Mouse (Mus musculus) kidney, adult 2 months (tissue): ENCODE results near the gene C2cd5. TPM values are rescaled to one million over a fixed set of nuclear protein-coding genes. Genes with fewer than 3 reads are reported as not detected.

ENCODE experiments used
- DNase-seq: peaks from one replicate; pipeline ENCODE4 v3.0.0; 2021
- H3K27ac ChIP-seq: fragments of 200-500 bp; 2 replicates; pipeline ENCODE4 v1.5.1; 2012; ENCODE audit warnings: low read depth, low read length, control low read depth, inconsistent platforms; ENCODE audit not compliant: insufficient read depth
- H3K27me3 ChIP-seq: fragments of 200-500 bp; replicated peaks from 2 replicates; pipeline ENCODE4 v1.6.1; 2012; ENCODE audit warnings: mild to moderate bottlenecking, moderate library complexity, low read length, inconsistent platforms; ENCODE audit not compliant: control insufficient read depth, insufficient read depth
- H3K36me3 ChIP-seq: fragments of 200-500 bp; 2 replicates; pipeline ENCODE4 v1.6.1; 2012; ENCODE audit warnings: mild to moderate bottlenecking, moderate library complexity, low read length, inconsistent platforms; ENCODE audit not compliant: control insufficient read depth, insufficient read depth
- H3K4me1 ChIP-seq: fragments of 200-500 bp; 2 replicates; pipeline ENCODE4 v1.6.1; 2011; ENCODE audit warnings: low read length; ENCODE audit not compliant: control insufficient read depth, insufficient read depth
- H3K4me3 ChIP-seq: fragments of 200-500 bp; 2 replicates; pipeline ENCODE4 v1.5.1; 2011; ENCODE audit warnings: mild to moderate bottlenecking, low read depth, low read length, control low read depth; ENCODE audit not compliant: insufficient read depth
- CTCF ChIP-seq: fragments of 200-500 bp; conservative IDR thresholded peaks from 2 replicates; pipeline ENCODE4 v1.5.1; 2011; ENCODE audit warnings: low read depth, mild to moderate bottlenecking, control low read depth, low read length, moderate library complexity, mixed read lengths; ENCODE audit not compliant: insufficient read depth, insufficient read length
- POLR2A ChIP-seq: fragments of 200-500 bp; IDR thresholded peaks from one replicate; pipeline ENCODE4 v1.6.1; 2011; ENCODE audit warnings: low read depth, low read length, control low read depth
- WGBS: fragments of 180-500 bp; shearing (Covaris S2); methylation state at CpG from one replicate; pipeline ENCODE4 v1.1.7; 2018; 5-methylcytosine and 5-hydroxymethylcytosine counted together
- polyA plus RNA-seq: library from polyadenylated mRNA; depleted of rRNA; stranded (reverse); fragments of >200 nt; gene quantifications from 2 replicates; pipeline ENCODE4 v1.2.3, GENCODE M21; 2012

The C2cd5 gene
- polyA plus RNA-seq, 1 experiment, result 14.1 TPM

GRCm38 (mm10) chr6:143133150-143133549 is 33.2 kb upstream of the C2cd5 start:
- Histone ChIP-seq H3K27me3 (no peaks in the 10 kb centered on the region), H3K36me3 (no peaks in the 10 kb centered on the region), H3K4me3 (no peak overlapping the region), H3K4me1 (no peaks in the 10 kb centered on the region), H3K27ac (no peak overlapping the region)
- no peak for DNase-seq
- 95% methylated on average over 2 of the region's 2 CpGs for WGBS
- TF ChIP-seq CTCF (no peak), POLR2A (no peak)

GRCm38 (mm10) chr6:143131895-143132652 is 32.1 kb upstream of the C2cd5 start:
- H3K4me1 ChIP-seq, result no peaks in the 10 kb centered on the region

GRCm38 (mm10) chr6:143130411-143130810 is 30.5 kb upstream of the C2cd5 start:
- 74% methylated on average over 4 of the region's 4 CpGs for WGBS
- no peak for DNase-seq
- no peak overlapping the region for H3K4me3 ChIP-seq
- H3K36me3 ChIP-seq, result no peaks in the 10 kb centered on the region
- H3K4me1 ChIP-seq, result no peaks in the 10 kb centered on the region
- H3K27ac ChIP-seq, result no peak overlapping the region
- no peaks in the 10 kb centered on the region for H3K27me3 ChIP-seq
- TF ChIP-seq CTCF, result no peak
- TF ChIP-seq POLR2A, result no peak

More at GRCm38 (mm10) chr6:143131895-143132652, 32.1 kb upstream of the C2cd5 start:
- DNase-seq, result no peak
- Histone ChIP-seq H3K4me3 (no peak overlapping the region), H3K27me3 (no peaks in the 10 kb centered on the region), H3K27ac (no peak overlapping the region), H3K36me3 (no peaks in the 10 kb centered on the region)
- no peak for TF ChIP-seq CTCF
- TF ChIP-seq POLR2A, result no peak
- WGBS, result 50% methylated on average over 6 of the region's 6 CpGs

GRCm38 (mm10) chr6:143129952-143130351 is 30.0 kb upstream of the C2cd5 start:
- no peaks in the 10 kb centered on the region for H3K27me3 ChIP-seq
- no peaks in the 10 kb centered on the region for H3K36me3 ChIP-seq
- WGBS, result 85% methylated on average over 3 of the region's 3 CpGs
- TF ChIP-seq POLR2A (no peak), CTCF (no peak)
- DNase-seq, result no peak
- no peak overlapping the region for H3K4me3 ChIP-seq
- H3K4me1 ChIP-seq, result no peaks in the 10 kb centered on the region
- H3K27ac ChIP-seq, result no peak overlapping the region

- no peaks in the 10 kb centered on the region for H3K27me3 ChIP-seq
- TF ChIP-seq POLR2A (no peak), CTCF (no peak)
- H3K4me1 ChIP-seq, result no peaks in the 10 kb centered on the region
- 92% methylated on average over 7 of the region's 7 CpGs for WGBS
- DNase-seq, result no peak
- H3K27ac ChIP-seq, result no peak overlapping the region
- H3K4me3 ChIP-seq, result no peak overlapping the region
- no peaks in the 10 kb centered on the region for H3K36me3 ChIP-seq
Observed at GRCm38 (mm10) chr6:143129466-143129865, 29.5 kb upstream of the C2cd5 start.

- no peak for DNase-seq
- Histone ChIP-seq H3K4me3 (no peak overlapping the region), H3K4me1 (no peaks in the 10 kb centered on the region), H3K27ac (no peak overlapping the region), H3K36me3 (no peaks in the 10 kb centered on the region), H3K27me3 (no peaks in the 10 kb centered on the region)
- TF ChIP-seq POLR2A (no peak), CTCF (no peak)
Observed at GRCm38 (mm10) chr6:143125721-143126120, 25.8 kb upstream of the C2cd5 start.

GRCm38 (mm10) chr6:143119325-143119724 is 19.4 kb upstream of the C2cd5 start:
- DNase-seq, result no peak
- Histone ChIP-seq H3K36me3 (no peaks in the 10 kb centered on the region), H3K4me1 (no peaks in the 10 kb centered on the region), H3K27me3 (no peaks in the 10 kb centered on the region), H3K4me3 (no peak overlapping the region), H3K27ac (no peak overlapping the region)
- 83% methylated on average over 6 of the region's 6 CpGs for WGBS
- TF ChIP-seq CTCF (no peak), POLR2A (no peak)
